In genomic region chr2:74907368-74908291, GRCm38 (mm10) we compare ENCODE assay signal across 9 mouse cellular contexts.
DNase-seq lines count a peak whose midpoint lies in the region; ATAC-seq lines count a peak whose summit lies in the region.
"Had no signal": no experiment of that assay in that cellular context is flagged by ENCODE, and none has a peak within 500 bp of the region (broad histone marks: within the 10 kb centered on the region; RNA-seq: fewer than 3 reads in every experiment).

No protein-coding gene starts in this region.

- no peaks in the 10 kb centered on the region for H3K27me3 ChIP-seq in heart, embryonic 11.5 days (ENCODE audit: control insufficient read depth, insufficient read depth, low read length)
- H3K27me3 ChIP-seq in embryonic facial prominence, embryonic 15.5 days = no peaks in the 10 kb centered on the region
- H3K27me3 ChIP-seq in intestine, embryonic 16.5 days (replicated peaks; ENCODE audit: control insufficient read depth, insufficient read depth, low read length) = no peaks in the 10 kb centered on the region
- H3K27me3 ChIP-seq: megakaryocyte, embryonic 14.5 days had no signal

- H3K4me3 ChIP-seq in heart, embryonic 11.5 days (ENCODE audit: low read depth, low read length) = no peak overlapping the region
- 0 out of 2 replicates have a peak overlapping the region, but pooled peaks have one; percentile 5 for H3K4me3 ChIP-seq in embryonic facial prominence, embryonic 15.5 days (replicated peaks)
- H3K4me3 ChIP-seq in intestine, embryonic 16.5 days (ENCODE audit: low read length) = no peak overlapping the region; the same call in 1 of the 2 replicates
- H3K4me3 ChIP-seq: megakaryocyte, embryonic 14.5 days had no signal

- peak; percentile 72 to 90 for DNase-seq in heart, adult 18-20 months
- DNase-seq in lung, postnatal 25 days (ENCODE audit: low spot score) = peak; percentile 62
- no peak for DNase-seq in left cerebral cortex, adult 18-20 months (ENCODE audit: low spot score in 2 of 2)
- no peak for DNase-seq in cerebellum, adult 11 months
- DNase-seq in B cell, adult 2 months = no peak

- no peak overlapping the region for H3K27ac ChIP-seq in heart, embryonic 11.5 days (ENCODE audit: low read depth, low read length)
- peak overlapping the region; percentile 59; the same call in 1 of the 2 replicates for H3K27ac ChIP-seq in embryonic facial prominence, embryonic 15.5 days (replicated peaks)
- no peak overlapping the region for H3K27ac ChIP-seq in intestine, embryonic 16.5 days (ENCODE audit: low read length)

- no peaks in the 10 kb centered on the region for H3K9me3 ChIP-seq in heart, embryonic 11.5 days (replicated peaks; ENCODE audit: control insufficient read depth, low read length)
- no peaks in the 10 kb centered on the region for H3K9me3 ChIP-seq in embryonic facial prominence, embryonic 15.5 days (replicated peaks)
- H3K9me3 ChIP-seq in intestine, embryonic 16.5 days (ENCODE audit: control insufficient read depth, low read length) = no peaks in the 10 kb centered on the region

- no peak overlapping the region for H3K4me2 ChIP-seq in heart, embryonic 11.5 days
- H3K4me2 ChIP-seq in embryonic facial prominence, embryonic 15.5 days (replicated peaks) = peak overlapping the region; percentile 4; the same call in 1 of the 2 replicates
- H3K4me2 ChIP-seq in intestine, embryonic 16.5 days (ENCODE audit: low read depth, low read length) = no peak overlapping the region

- WGBS in heart, embryonic 11.5 days (ENCODE audit: insufficient replicate concordance) = 75% methylated on average over 19 of the region's 19 CpGs
- 52% methylated on average over 19 of the region's 19 CpGs for WGBS in embryonic facial prominence, embryonic 15.5 days
- WGBS in intestine, embryonic 16.5 days = 66% methylated on average over 19 of the region's 19 CpGs

- no peak overlapping the region for H3K9ac ChIP-seq in heart, embryonic 11.5 days (ENCODE audit: low read depth, low read length)
- H3K9ac ChIP-seq in embryonic facial prominence, embryonic 15.5 days = no peak overlapping the region
- no peak overlapping the region for H3K9ac ChIP-seq in intestine, embryonic 16.5 days (ENCODE audit: low read depth, low read length)

- H3K4me1 ChIP-seq in heart, embryonic 11.5 days (ENCODE audit: control insufficient read depth, insufficient read depth, low read length) = no peaks in the 10 kb centered on the region
- H3K4me1 ChIP-seq in embryonic facial prominence, embryonic 15.5 days = peaks cover 8% of the 10 kb centered on the region; the same call in 1 of the 2 replicates
- no peaks in the 10 kb centered on the region for H3K4me1 ChIP-seq in intestine, embryonic 16.5 days (ENCODE audit: control insufficient read depth, insufficient read depth, low read length)
- H3K4me1 ChIP-seq: megakaryocyte, embryonic 14.5 days had no signal

- no peaks in the 10 kb centered on the region for H3K36me3 ChIP-seq in heart, embryonic 11.5 days (ENCODE audit: control insufficient read depth, insufficient read depth, low read length)
- H3K36me3 ChIP-seq in embryonic facial prominence, embryonic 15.5 days = no peaks in the 10 kb centered on the region
- H3K36me3 ChIP-seq in intestine, embryonic 16.5 days (ENCODE audit: control insufficient read depth, insufficient read depth, low read length) = no peaks in the 10 kb centered on the region

- no peak for ATAC-seq in heart, embryonic 11.5 days (replicated peaks; ENCODE audit: insufficient number of reproducible peaks, low FRiP score, low TSS enrichment)
- no peak for ATAC-seq in embryonic facial prominence, embryonic 15.5 days (ENCODE audit: insufficient number of reproducible peaks, low FRiP score, low TSS enrichment, low read depth)
- ATAC-seq in intestine, embryonic 16.5 days = 0 out of 2 replicates have a peak, but pooled peaks have one; percentile 40

Comparison
In these comparisons a context has a peak if more than half of its experiments do, and no peak if none do; other contexts are left out.
1. DNase-seq: peak in heart, adult 18-20 months (2 of 2) and lung, postnatal 25 days (single experiment); none in left cerebral cortex, adult 18-20 months (0 of 2), cerebellum, adult 11 months (single experiment) and B cell, adult 2 months (0 of 2).